Mouse (Mus musculus) c-Kit-positive CD71-positive TER-119-negative erythroid progenitor cells, embryonic 14.5 days (primary cell): Measurements from ENCODE around the gene A130010J15Rik.

ENCODE experiments used
- DNase-seq: peaks from one replicate; pipeline ENCODE4 v3.0.0-alpha.2; 2013; ENCODE audit warnings: low read depth

The A130010J15Rik gene

DNA sequence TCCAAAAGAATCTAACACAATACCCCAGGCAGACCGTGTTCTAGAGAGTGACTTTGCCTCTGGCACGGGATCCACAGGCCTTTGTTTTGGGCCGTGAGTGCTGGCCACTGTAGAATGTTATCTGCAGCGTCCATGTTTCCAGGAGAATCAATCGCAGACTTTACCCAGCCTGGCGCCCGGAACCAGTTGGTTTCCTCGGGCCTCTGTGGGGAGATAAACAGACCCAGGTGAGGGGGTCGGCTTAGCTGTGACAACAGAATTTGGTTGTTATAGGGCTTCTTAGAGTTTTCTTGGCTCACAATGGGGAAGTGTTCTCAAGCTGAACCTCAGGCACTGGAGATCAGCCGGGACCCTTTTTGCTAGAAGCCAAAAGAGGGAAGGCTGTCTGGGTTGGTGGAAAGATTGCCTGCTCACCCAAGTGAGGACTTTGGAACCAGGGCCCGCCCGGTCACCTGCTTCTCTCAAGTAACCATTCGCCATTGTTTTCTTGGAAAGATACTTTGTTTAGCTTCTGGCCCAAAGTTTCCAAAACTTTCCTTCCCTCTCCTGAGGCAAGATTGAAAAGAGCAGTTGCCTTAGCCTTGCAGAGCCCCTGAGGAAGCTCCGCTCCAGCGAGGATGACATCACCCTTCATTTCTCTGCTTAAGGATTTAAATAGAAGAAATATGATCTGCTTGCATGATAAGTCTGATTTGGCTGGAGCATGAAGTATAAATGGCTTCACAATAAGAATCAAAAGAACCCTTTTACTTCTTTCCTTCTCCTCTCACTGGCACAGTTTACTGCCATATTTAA, 11.3 kb upstream of the A130010J15Rik start:
- no peak for DNase-seq

DNA sequence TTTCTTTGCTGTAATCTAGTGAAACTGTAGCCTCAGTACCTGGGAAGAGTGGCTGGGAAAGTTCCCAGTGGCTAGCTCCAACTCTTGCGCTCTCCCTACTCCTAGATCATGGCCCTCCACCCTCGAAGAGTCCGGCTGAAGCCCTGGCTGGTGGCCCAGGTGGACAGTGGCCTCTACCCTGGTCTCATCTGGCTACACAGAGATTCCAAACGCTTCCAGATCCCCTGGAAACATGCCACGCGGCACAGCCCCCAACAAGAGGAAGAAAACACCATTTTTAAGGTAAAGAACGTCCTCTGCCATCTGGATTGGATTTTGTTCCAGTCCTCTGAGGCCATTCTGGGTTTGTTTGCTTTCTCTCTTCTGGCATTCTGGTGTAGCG, 10.7 kb upstream of the A130010J15Rik start:
- DNase-seq: no peak

DNA sequence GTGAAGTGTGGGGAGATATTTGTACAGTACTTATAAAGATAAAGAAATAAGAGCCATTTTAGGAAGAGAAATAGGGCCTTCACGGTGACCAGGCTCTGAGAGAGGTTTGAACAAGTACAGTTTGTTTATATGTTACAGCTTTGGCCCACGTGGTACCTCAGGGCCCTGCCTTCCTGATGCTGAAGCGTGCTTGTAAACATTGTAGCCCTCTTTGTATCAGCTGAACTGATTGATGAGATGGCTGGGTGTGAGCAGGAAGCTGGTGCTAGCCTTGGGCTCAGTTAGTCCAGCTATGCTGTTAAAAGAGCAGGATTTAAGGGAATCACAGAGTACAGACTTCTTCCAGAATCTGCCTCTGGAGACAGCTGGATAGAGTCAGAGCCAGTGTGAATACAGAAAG, 8.7 kb upstream of the A130010J15Rik start:
- DNase-seq: no peak

DNA sequence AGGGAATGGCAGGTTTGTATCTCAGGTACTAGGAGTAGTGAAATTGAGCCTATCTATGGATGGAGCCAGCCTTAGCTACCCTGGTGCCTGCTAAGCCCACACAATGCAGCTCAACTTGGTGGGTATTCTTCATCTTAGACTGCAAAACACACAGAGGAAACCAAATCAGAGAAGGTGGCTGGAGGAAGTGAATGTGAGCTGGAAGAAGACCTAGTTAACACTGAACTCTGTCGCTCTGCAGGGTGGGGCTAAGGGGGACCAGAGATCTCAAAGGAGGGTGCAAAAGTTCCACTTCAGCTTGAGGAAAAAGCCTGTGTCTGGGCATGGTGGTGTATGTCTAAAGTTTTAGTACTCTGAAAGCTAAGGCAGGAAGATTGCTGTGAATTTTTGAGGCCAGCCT, 8.2 kb upstream of the A130010J15Rik start:
- DNase-seq: no peak

DNA sequence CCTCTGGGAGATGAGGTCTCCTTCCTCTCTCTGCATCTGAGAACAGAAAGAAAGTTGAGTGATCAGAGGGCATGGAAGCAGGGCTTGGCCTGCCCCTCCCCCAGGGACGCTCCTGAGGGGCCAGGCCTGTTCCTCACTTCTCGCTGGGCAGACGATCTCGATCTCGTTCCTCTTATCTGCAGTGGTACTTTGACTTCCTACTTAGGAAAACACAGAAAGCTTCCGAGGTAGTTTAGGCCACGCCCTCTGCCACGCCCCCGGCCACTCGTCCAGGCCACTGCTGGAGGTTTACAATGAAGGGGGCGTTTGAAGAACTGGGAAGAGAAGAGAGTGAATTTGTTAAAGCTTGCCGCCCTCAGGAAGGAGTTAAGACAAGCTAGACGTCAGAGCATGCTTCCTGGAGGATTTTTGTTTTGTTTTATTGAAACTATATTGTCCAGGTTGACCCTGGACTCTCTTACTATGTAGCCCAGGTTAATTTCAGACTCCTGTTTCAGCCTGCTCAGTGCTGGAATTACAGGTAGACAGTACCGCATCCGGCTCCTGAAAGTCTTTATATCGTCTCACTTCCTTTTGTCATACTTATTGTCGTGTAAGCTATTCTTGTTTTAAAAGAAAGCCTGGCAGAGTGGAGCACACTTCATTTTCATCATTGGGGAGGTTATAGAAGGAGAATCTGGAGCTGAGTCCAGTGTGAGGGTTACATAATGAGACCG, 7.4 kb upstream of the A130010J15Rik start:
- DNase-seq: no peak

DNA sequence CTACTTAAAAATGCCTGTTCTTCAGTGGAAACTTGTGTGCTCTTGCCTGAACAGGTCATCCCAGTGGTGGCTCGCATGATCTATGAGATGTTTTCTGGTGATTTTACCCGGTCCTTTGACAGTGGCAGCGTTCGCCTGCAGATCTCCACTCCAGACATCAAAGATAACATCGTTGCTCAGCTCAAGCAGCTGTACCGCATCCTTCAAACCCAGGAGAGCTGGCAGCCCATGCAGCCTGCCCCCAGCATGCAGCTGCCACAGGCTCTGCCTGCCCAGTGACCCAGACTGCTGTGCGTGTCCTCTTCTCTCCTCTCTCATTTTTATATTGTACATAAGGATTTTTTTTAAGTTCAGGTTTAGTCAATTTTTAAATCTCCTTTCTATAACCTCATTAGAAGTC, 1.4 kb downstream of the A130010J15Rik start:
- no peak for DNase-seq

DNA sequence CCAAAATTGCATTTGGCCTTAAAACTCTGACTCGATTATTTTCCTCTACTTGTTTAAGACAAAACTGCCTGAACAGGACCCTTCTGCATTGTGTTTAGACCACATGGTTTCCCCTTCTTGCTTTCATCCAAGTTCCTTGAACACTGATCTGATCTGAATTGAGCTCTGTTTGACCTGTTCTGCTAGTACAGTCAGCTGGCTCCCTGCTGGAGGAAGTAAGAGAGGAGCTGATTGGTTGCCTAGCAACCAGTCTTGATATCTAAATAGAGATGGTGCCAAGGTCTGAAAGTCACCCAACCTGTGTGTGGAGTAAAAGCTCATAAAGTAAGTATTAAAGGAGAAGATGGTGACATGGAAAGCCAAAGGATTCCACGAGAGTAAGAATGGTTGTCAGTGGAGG, 2.0 kb downstream of the A130010J15Rik start:
- DNase-seq: no peak

DNA sequence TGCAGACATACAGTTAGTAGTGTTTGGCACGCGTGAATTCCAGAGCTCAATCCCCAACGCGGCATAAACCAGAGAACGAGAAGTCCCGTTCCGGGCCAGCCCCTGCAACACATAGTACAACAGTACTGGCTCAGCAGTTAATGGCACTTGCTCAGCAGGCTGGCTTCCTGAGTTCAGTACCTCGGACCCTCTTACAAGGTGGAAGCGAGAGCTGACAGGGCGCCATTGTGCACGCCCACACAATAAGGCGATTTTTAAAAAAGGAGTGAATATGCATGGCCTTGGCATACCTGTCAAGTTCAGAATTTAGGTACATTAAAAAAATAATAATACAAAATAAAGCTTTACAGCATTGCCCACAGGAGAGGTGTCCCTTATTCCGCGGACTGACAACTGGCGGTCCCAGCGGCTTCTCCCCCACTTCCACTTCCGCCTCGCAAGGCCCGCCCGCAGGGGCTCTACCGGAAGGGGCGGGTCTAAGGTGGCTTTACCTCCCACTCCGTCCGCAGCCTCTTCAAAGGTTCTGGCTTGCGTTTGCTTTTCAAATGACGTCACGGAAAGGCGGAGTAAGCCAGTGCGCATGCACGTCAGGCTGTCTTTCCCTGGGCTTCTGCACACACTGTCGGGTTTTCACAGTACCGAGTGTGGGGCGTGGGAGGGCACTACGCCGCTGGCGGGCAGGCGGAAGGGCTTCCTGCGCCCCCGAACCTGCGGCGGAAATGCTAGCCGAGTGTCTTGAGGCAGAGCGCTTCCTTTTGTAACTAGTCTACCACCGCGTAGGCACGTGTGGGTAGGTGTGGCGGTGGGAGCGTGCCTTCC, 5.4 kb downstream of the A130010J15Rik start:
- DNase-seq: peak; percentile 99

DNA sequence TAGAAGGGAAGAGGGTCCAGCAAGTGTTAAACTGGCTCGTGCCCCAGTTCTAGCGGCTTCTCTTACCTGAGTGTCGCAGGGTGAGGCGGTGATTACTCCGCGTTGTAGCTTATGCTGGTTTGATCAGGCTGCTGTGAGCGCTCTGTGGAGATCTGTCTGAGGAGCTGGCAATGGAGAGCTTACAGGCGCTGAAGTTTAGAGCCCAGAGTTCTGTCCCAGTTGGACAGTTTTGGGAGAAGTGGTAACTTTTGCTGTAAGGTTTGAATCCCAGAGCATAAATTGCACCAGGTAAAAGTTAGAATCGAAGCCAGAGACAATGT, 5.9 kb downstream of the A130010J15Rik start:
- no peak for DNase-seq

DNA sequence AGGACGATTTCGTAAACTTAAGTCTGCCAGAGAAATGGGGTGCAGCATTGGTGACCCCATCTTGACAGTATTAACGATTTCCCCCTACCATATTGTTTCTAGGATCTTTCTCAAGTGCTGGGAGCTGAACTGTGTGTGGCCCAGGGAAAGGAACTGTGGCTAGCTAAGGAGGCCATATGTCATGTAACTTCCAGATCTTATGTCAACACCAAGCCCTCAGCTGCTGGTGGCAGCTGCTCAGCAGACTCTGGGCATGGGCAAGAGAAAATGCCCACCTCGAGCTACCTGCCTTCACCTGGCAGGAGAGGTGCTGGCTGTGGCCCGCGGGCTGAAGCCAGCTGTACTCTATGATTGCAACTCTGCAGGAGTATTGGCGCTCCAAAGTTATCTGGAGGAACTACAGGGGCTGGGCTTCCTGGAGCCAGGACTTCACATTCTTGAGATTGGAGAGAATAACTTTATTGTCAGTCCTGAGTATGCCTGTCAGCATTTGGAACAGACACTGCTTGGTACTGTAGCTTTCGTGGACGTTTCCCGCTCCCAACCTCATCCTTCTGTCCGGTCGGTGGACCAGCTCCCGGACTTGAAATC, 6.4 kb downstream of the A130010J15Rik start:
- DNase-seq: no peak

DNA sequence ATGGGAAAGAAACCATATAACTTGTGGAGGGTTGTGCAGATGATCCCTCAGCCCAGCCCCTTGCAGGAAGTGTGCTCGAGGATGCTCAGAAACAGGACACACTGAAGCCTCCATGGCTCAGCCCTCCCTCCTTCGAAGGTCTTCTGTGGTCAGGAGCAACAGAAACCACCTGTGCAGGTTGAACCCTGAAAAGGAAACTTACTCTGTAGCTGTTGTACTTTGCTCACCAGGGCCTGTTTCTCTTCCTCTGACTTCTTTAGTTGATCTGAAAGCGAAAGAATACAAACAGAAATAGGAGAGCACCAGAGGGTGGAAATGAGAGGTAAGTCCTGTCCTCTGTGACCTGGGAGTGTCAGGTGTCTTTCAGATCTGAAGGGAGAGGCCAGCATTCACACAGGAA, 13.3 kb downstream of the A130010J15Rik start:
- no peak for DNase-seq

DNA sequence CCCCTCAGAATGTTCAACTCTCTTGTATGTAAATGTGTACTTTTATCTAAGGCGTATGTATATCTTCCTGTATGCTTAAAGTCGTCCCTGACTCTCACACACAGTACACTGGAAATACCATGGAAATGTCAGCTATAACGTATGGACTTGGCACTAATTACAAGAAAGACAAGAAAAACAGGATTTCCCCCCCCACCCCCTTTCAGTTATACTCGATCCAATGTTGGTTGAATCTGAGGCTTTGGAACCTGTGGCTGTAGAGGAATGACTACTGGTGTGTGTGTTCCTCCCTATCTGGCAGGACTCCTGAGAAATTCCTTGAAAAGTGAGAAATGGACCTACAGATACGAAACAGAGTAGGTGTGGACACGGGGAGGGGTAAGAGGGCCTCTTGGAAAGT, 20.4 kb downstream of the A130010J15Rik start:
- DNase-seq: no peak

DNA sequence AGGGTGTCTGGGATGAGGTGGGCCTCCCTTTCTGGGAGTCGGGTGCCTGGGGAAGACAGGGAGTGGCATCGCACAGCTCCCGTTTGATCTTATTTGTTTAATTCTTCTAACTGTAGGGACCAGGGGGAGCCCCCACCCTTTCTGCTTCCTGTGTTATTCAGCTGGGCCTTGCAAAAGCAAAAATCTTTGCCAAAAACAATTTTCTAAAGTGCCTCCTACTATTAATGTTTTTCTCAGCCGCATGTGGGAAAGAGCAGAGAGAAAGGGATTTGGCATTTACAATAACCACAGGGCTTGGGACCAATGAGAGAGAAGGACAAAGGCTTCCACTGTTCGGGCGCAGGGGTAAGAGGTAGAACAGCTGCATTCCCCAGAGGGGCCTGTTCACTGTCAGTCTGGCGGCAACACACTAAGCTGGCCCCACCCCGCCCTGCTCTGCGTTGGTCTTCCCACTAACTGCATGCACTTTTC, 21.3 kb downstream of the A130010J15Rik start:
- no peak for DNase-seq

DNA sequence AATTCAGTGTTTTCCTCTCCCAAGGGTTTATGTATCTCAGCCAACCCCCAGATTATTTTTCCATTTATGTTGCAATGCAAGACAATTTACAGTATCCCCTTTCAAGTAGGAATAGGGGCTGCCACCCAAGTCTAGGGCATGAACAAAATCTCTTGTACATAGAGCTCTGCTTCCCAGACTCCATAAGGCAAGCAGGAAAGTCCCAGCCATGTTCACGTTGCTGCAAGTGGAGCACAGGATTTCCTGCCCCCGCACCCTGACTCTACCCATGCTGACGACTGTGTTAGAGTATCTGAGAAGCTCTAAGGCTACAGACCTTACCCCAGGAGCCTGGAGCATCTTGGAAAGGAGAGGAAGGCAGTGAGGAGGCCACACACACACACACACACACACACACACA, 21.9 kb downstream of the A130010J15Rik start:
- DNase-seq: no peak

DNA sequence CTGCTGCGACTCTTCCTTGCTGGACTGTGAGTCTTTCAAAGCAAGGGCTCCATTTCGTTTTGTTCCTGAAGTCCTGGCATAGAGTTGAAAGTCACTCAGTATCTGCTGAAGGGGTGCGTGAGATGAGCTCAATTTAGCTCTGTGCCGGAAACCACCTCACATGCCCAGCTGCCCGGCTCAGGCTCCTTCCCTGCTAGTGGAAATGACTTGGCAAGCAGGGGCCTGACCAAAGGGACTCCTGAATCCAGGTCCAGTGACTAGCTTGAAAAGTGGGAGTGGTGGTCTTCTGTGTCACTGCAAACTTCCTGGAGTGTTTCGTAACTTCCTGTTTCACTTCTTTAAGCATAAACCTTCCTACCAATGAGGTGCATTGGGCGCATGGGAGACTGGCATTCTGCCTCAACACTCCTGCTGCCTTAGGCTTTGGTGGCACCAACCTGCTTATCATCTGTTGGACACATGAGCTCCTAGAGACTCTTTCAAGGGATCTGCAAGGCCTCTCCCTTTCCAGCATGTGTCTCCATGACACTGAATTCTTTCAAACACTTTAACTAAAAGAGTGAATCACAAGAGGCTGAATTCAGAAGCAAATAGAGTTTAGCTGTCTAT, 23.9 kb downstream of the A130010J15Rik start:
- no peak for DNase-seq

DNA sequence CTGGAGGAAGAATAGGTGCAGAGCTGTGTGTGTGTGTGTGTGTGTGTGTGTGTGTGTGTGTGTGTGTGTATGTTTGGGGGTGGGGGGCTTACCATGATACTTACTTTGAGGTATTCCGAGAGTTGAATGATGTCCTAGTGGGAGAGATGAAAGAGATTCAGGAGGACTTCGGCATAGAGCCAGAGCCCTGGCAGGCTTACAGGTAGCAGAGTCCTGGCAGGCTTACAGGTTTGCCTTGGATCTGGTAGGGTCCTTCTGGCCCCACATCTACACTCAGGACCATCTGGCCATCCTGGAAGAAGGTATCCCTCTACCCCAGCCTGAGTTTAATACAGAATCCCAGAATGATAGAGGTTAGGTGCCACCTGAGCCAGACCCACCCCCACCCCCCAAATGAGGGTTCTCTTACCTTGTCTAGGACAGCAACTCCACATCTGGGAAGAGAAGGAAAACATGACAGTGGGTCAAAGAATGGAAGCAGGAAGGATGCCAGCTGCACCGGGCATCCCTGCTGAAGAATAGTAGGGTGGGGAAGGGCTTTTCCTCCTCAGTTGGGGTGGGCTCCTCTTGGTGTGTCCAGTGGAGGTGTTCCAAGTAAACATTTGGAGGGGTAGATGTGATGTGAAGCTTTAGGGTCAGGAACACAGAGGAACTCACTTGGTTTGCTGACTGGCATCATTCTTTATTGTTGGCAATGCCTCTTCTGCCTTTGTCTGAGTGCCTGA, 26.7 kb downstream of the A130010J15Rik start:
- no peak for DNase-seq

DNA sequence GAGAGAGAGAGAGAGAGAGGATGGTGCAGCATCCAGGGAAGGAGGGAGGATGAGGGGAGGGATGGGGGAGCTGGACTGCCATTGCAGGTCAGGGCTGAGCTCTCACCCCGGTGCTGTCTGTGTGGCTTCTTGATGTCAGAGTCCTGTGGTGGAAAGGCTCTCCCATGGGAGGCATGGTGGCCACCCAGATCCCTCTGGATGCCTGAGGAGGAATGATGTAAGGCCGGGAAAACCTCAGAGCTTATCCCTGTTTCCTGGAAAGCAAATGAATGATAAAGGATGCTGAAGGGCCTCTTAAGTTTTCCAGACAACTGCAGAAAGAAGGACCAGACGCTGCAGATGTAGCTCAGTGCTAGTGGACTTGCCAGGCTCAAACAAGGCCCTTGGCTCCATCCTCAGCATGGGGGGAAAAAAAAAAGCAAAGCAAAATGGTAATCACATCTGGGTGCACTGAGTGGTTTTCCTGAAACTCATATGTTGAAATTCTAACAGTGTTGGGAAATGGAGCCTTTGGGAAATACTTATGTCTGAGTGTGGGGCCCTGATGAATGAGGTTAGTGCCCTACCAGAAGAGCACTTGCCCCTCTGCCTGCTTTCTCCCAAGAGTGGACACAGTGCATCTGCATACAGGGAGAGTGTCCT, 27.4 kb downstream of the A130010J15Rik start:
- DNase-seq: no peak

DNA sequence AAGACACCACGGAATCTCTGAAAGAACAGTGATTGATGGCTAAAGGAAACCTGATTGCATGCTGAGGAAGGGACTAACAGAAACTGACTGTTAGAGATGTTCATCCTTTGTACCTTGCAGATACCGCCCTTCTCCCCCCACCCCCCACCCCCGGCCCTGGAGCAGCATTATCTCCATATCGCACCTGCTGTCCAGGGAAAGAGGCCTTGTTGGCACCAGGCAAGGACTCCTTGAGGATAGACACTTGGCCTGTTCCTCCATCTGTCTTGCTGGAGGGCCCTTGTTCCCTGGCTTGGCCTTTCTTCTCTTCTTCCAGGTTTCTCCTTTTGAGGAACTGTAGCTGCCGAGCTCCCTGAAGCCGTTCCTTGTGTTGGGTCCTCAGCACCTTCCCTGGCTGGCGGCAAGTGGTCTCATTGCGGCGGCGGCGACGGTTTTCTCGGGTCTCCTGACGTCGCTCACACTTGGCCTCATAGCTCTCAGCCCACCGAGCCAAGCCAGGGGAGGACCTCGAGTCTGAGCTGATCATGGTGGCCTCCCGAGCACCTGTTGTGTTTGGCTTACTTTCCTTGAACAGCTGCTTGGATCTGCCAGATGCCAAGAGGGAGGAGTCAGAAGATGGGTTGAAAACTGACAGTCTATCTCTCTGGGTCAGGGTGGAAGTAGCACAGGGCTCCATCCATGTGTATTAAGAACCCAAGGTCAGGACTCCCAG, 29.8 kb downstream of the A130010J15Rik start:
- no peak for DNase-seq

DNA sequence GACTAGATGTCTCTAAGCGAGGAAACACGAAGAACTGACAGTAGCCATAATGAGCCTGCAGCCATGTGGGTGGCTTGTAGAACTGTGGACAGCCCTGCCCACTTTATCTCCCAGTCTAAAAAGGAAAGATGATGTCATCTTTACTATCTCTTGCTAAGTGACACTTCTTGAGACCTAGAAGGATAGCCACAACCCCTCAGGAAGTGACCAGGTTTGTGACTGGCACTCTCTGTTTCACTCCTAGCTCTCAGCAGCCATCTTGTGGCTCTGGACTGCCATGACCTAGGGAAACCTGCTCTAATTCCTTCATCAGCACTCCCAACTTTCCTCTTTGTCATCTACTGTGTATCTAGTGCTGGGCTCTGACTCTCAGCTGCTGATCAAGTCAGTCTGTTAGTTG, 30.5 kb downstream of the A130010J15Rik start:
- no peak for DNase-seq
